ENCODE assay signal across 8 mouse cellular contexts in the genomic region with DNA sequence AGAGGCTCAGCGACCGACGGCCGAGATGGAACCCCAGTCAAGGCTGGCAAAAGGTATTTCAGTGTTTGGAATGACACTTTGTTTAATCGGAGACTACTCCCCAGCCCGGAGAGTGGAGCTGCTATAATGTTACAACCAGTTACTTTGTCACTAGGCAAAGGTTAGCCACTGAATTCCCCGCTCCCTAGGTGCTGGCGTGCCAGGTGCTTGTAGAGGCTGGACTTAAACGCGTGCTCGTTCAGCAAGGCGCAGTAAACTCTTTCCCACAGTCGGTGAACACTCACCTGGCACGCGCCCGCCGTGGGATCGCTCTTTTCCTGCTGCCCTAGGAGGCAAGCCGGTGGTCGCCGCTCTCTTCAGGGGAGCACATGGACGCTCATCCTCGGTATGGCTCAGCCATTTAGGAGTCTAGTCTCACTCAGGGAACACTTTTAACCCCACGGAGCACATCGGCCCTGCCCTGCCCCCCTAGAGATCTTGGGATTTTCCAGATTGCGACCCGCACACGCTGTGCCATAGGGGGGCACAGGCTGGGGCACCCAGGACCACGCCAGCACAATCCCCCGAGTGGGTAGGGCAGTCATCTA. TPM values are rescaled to one million over a fixed set of nuclear protein-coding genes. Genes with fewer than 3 reads are reported as not detected.
A peak's percentile ranks its signal among the peaks of the same experiment; 100 is the strongest.
DNase-seq lines count a peak whose midpoint lies in the region; ATAC-seq and TF ChIP-seq lines count a peak whose summit lies in the region.

No protein-coding gene starts in this region.

- peaks cover 3% of the 10 kb centered on the region; the same call in 1 of the 2 replicates for H3K36me3 ChIP-seq in heart, adult 2 months (ENCODE audit: control insufficient read depth, insufficient read depth, low read length)
- peaks cover 7% of the 10 kb centered on the region; the same call in 1 of the 2 replicates for H3K36me3 ChIP-seq in ES-E14 (ENCODE audit: control insufficient read depth, insufficient read depth, low read length, poor library complexity, severe bottlenecking)
- H3K36me3 ChIP-seq in heart, postnatal 0 days (replicated peaks; ENCODE audit: control insufficient read depth, insufficient read depth, low read length): no peaks in the 10 kb centered on the region
- H3K36me3 ChIP-seq in liver, embryonic 11.5 days (ENCODE audit: control insufficient read depth, insufficient read depth, low read length): peaks cover 2% of the 10 kb centered on the region; the same call in 1 of the 2 replicates
- H3K36me3 ChIP-seq in stomach, postnatal 0 days (ENCODE audit: control insufficient read depth, insufficient read depth, low read length): no peaks in the 10 kb centered on the region

- no peaks in the 10 kb centered on the region for H3K27me3 ChIP-seq in heart, adult 2 months (ENCODE audit: control insufficient read depth, insufficient read depth, low read length)
- no peaks in the 10 kb centered on the region for H3K27me3 ChIP-seq in heart, postnatal 0 days (ENCODE audit: control insufficient read depth, insufficient read depth, low read length)
- no peaks in the 10 kb centered on the region for H3K27me3 ChIP-seq in liver, embryonic 11.5 days (replicated peaks; ENCODE audit: control insufficient read depth, insufficient read depth, low read length)
- H3K27me3 ChIP-seq in stomach, postnatal 0 days (ENCODE audit: control insufficient read depth, insufficient read depth, low read length): no peaks in the 10 kb centered on the region

- H3K4me1 ChIP-seq in heart, adult 2 months (ENCODE audit: control insufficient read depth, insufficient read depth, low read length): peaks cover 26% of the 10 kb centered on the region
- H3K4me1 ChIP-seq in ES-E14 (ENCODE audit: control insufficient read depth in 2 of 2, insufficient read depth in 2 of 2, low read length in 2 of 2, poor library complexity in 1 of 2): peaks cover 5 to 19% of the 10 kb centered on the region in 2 experiments; a peak in 2 of 4 replicates
- H3K4me1 ChIP-seq in heart, postnatal 0 days (ENCODE audit: control insufficient read depth, insufficient read depth): peaks cover 35% of the 10 kb centered on the region
- peaks cover 56% of the 10 kb centered on the region for H3K4me1 ChIP-seq in liver, embryonic 11.5 days (replicated peaks; ENCODE audit: control insufficient read depth, insufficient read depth, low read length)
- H3K4me1 ChIP-seq in stomach, postnatal 0 days (replicated peaks; ENCODE audit: control insufficient read depth, insufficient read depth): peaks cover 12% of the 10 kb centered on the region

- no peak for TF ChIP-seq EP300 in heart, adult 2 months (IDR thresholded peaks at IDR 0.05; ENCODE audit: insufficient read depth, low read depth, low read length)
- TF ChIP-seq EP300 in heart, postnatal 0 days (IDR thresholded peaks at IDR 0.05; ENCODE audit: low read depth): no peak
- TF ChIP-seq EP300 in stomach, postnatal 0 days (optimal IDR thresholded peaks at IDR 0.05): no peak

- H3K4me3 ChIP-seq in heart, adult 2 months: peak overlapping the region; percentile 86
- peak overlapping the region; percentile 85 to 99 for H3K4me3 ChIP-seq in ES-E14 (ENCODE audit: insufficient read depth in 1 of 2, low read depth in 1 of 2, low read length in 2 of 2, poor library complexity in 1 of 2, severe bottlenecking in 1 of 2)
- H3K4me3 ChIP-seq in heart, postnatal 0 days (ENCODE audit: low read depth, low read length): peak overlapping the region; percentile 80
- peak overlapping the region; percentile 77 for H3K4me3 ChIP-seq in liver, embryonic 11.5 days (ENCODE audit: low read depth, low read length)
- H3K4me3 ChIP-seq in stomach, postnatal 0 days (ENCODE audit: low read depth, low read length): peak overlapping the region; percentile 90

- in situ Hi-C loops in ES-E14 (cut with MboI; ENCODE audit: low sequenced_read_pairs in 2 of 2, unreplicated experiment in 2 of 2): no loop called here

- peak overlapping the region; percentile 72 for H3K27ac ChIP-seq in heart, adult 2 months
- no peak overlapping the region; the same call in 1 of the 2 replicates for H3K27ac ChIP-seq in ES-E14 (ENCODE audit: insufficient read depth, low read depth, low read length, poor library complexity, severe bottlenecking)
- H3K27ac ChIP-seq in heart, postnatal 0 days (ENCODE audit: low read depth): peak overlapping the region; percentile 56
- no peak overlapping the region for H3K27ac ChIP-seq in liver, embryonic 11.5 days (ENCODE audit: low read depth, low read length)
- peak overlapping the region; percentile 53; the same call in 1 of the 2 replicates for H3K27ac ChIP-seq in stomach, postnatal 0 days (replicated peaks)

- intact Hi-C loops in heart, adult 2 months (cut with DNase I): loop anchor here (2.0 to 10.0 kb wide), 3 partner anchors 17 to 476 kb away; a partner anchor contains a TSS

- no peak for TF ChIP-seq POLR2A in heart, adult 2 months (IDR thresholded peaks at IDR 0.05; ENCODE audit: insufficient read depth, low read depth, low read length)

- peak overlapping the region; percentile 87 for H3K4me2 ChIP-seq in heart, postnatal 0 days (ENCODE audit: low read depth, low read length)
- peak overlapping the region; percentile 77 for H3K4me2 ChIP-seq in liver, embryonic 11.5 days
- peak overlapping the region; percentile 88 for H3K4me2 ChIP-seq in stomach, postnatal 0 days (replicated peaks; ENCODE audit: low read depth)

- H3K9me3 ChIP-seq in ES-E14 (ENCODE audit: control insufficient read depth, insufficient read depth, low read depth, low read length): no peaks in the 10 kb centered on the region
- no peaks in the 10 kb centered on the region for H3K9me3 ChIP-seq in heart, postnatal 0 days (replicated peaks; ENCODE audit: control insufficient read depth, low read length)
- H3K9me3 ChIP-seq in liver, embryonic 11.5 days (ENCODE audit: control insufficient read depth, low read length): no peaks in the 10 kb centered on the region
- no peaks in the 10 kb centered on the region for H3K9me3 ChIP-seq in stomach, postnatal 0 days (ENCODE audit: control insufficient read depth, low read length)

- 1% methylated on average over 30 of the region's 30 CpGs for WGBS in heart, adult 2 months
- 2% methylated on average over 30 of the region's 30 CpGs for WGBS in heart, postnatal 0 days
- WGBS in liver, embryonic 11.5 days: 3% methylated on average over 30 of the region's 30 CpGs
- under 1% methylated on average over 30 of the region's 30 CpGs for WGBS in stomach, postnatal 0 days

- no peak for DNase-seq in heart, adult 2 months
- no peak for DNase-seq in heart, adult 8-10 months (ENCODE audit: low spot score)
- DNase-seq in ES-E14 (ENCODE audit: low read depth, low spot score): no peak
- no peak for DNase-seq in heart, postnatal 0 days (ENCODE audit: low spot score)
- no peak for DNase-seq in liver, embryonic 11.5 days (ENCODE audit: low spot score)
- no peak for DNase-seq in stomach, postnatal 0 days (ENCODE audit: low spot score)
- no peak for DNase-seq in layer of hippocampus, postnatal 36 days
- no peak for DNase-seq in urinary bladder, postnatal 36 days (ENCODE audit: low spot score in 2 of 2)

- TF ChIP-seq CTCF in heart, adult 2 months (IDR thresholded peaks at IDR 0.05): no peak
- no peak for TF ChIP-seq CTCF in heart, postnatal 0 days (IDR thresholded peaks at IDR 0.05; ENCODE audit: low read depth)
- peak; percentile 17; the same call in 1 of the 2 replicates for TF ChIP-seq CTCF in stomach, postnatal 0 days (IDR thresholded peaks at IDR 0.05; ENCODE audit: low read depth)

- ATAC-seq in heart, postnatal 0 days (ENCODE audit: insufficient read depth, low read depth): no peak; the same call in 1 of the 2 replicates
- ATAC-seq in liver, embryonic 11.5 days (replicated peaks; ENCODE audit: low FRiP score): no peak; the same call in 1 of the 2 replicates
- peak; percentile 0; the same call in 1 of the 2 replicates for ATAC-seq in stomach, postnatal 0 days (ENCODE audit: low FRiP score, low TSS enrichment)

- H3K9ac ChIP-seq in heart, adult 2 months (ENCODE audit: low read depth, low read length): peak overlapping the region; percentile 77
- peak overlapping the region; percentile 76 for H3K9ac ChIP-seq in ES-E14 (ENCODE audit: insufficient read depth, low read depth, low read length, poor library complexity, severe bottlenecking)
- H3K9ac ChIP-seq in heart, postnatal 0 days (replicated peaks; ENCODE audit: low read depth, low read length): peak overlapping the region; percentile 27; the same call in 1 of the 2 replicates
- H3K9ac ChIP-seq in liver, embryonic 11.5 days (ENCODE audit: low read depth, low read length): peak overlapping the region; percentile 68
- H3K9ac ChIP-seq in stomach, postnatal 0 days (ENCODE audit: low read length): peak overlapping the region; percentile 52

- peaks cover 3% of the 10 kb centered on the region; the same call in 1 of the 2 replicates for H3K79me2 ChIP-seq in heart, adult 2 months (replicated peaks; ENCODE audit: control insufficient read depth, insufficient read depth, low read length)

RNA-seq across cellular contexts. Expression of a gene that starts 0.5 kb away (rescaled TPM):
- 10 to 100 TPM; 71.1 to 79.3 TPM for total RNA-seq in heart, adult 2 months (2021)
- polyA plus RNA-seq in heart, adult 2 months (2012; rRNA removed): 56.5 and 56.7 TPM in 2 replicates
- 10 to 100 TPM; 74.6 to 80.8 (median 77.0) TPM for total RNA-seq in heart, adult 8-10 months (2022)
- 26.9 and 30.3 TPM in 2 replicates for total RNA-seq in ES-E14 (2012; rRNA removed)
- 32.6 and 35.7 TPM in 2 replicates for total RNA-seq in heart, postnatal 0 days (2014; rRNA removed; ENCODE audit: low replicate concordance)
- 48.3 and 48.6 TPM in 2 replicates for polyA plus RNA-seq in heart, postnatal 0 days (2015; fragmentation: Nextera tagmentation; extraction: Ambion mirVana)
- polyA plus RNA-seq in liver, embryonic 11.5 days (2014; fragmentation: Nextera tagmentation; extraction: Ambion mirVana): 132 and 136 TPM in 2 replicates
- polyA plus RNA-seq in stomach, postnatal 0 days (2015; fragmentation: Nextera tagmentation; extraction: Ambion mirVana): 105 and 108 TPM in 2 replicates
- total RNA-seq in layer of hippocampus, postnatal 36 days (2021): 10 to 100 TPM; 12.4 to 14.8 TPM

RNA-seq across cellular contexts. Expression of a gene that starts 16.8 kb away (rescaled TPM):
- total RNA-seq in heart, adult 2 months (2021): 10 to 100 TPM; 11.4 to 13.4 TPM
- polyA plus RNA-seq in heart, adult 2 months (2012; rRNA removed): 15.6 and 20.0 TPM in 2 replicates
- 10 to 100 TPM in 2 of 4 experiments, 1 to 10 TPM in 2; 8.6 to 15.0 (median 11.0) TPM for total RNA-seq in heart, adult 8-10 months (2022)
- total RNA-seq in ES-E14 (2012; rRNA removed): 11.0 and 14.6 TPM in 2 replicates
- 25.2 and 32.1 TPM in 2 replicates for total RNA-seq in heart, postnatal 0 days (2014; rRNA removed; ENCODE audit: low replicate concordance)
- polyA plus RNA-seq in heart, postnatal 0 days (2015; fragmentation: Nextera tagmentation; extraction: Ambion mirVana): 11.2 and 13.1 TPM in 2 replicates
- polyA plus RNA-seq in liver, embryonic 11.5 days (2014; fragmentation: Nextera tagmentation; extraction: Ambion mirVana): 11.2 and 13.3 TPM in 2 replicates
- polyA plus RNA-seq in stomach, postnatal 0 days (2015; fragmentation: Nextera tagmentation; extraction: Ambion mirVana): 6.7 and 8.3 TPM in 2 replicates
- total RNA-seq in layer of hippocampus, postnatal 36 days (2021): 10 to 100 TPM; 11.3 to 12.3 TPM

RNA-seq across cellular contexts. Expression of a gene that starts 52.3 kb away (rescaled TPM):
- total RNA-seq in heart, adult 2 months (2021): 10 to 100 TPM; 28.3 to 31.4 TPM
- 59.6 and 66.7 TPM in 2 replicates for polyA plus RNA-seq in heart, adult 2 months (2012; rRNA removed)
- 10 to 100 TPM; 29.8 to 35.3 (median 31.1) TPM for total RNA-seq in heart, adult 8-10 months (2022)
- total RNA-seq in ES-E14 (2012; rRNA removed): 42.6 and 50.0 TPM in 2 replicates
- 45.2 and 54.8 TPM in 2 replicates for total RNA-seq in heart, postnatal 0 days (2014; rRNA removed; ENCODE audit: low replicate concordance)
- polyA plus RNA-seq in heart, postnatal 0 days (2015; fragmentation: Nextera tagmentation; extraction: Ambion mirVana): 56.2 and 58.6 TPM in 2 replicates
- polyA plus RNA-seq in liver, embryonic 11.5 days (2014; fragmentation: Nextera tagmentation; extraction: Ambion mirVana): 63.8 and 64.1 TPM in 2 replicates
- polyA plus RNA-seq in stomach, postnatal 0 days (2015; fragmentation: Nextera tagmentation; extraction: Ambion mirVana): 39.8 and 42.1 TPM in 2 replicates
- total RNA-seq in layer of hippocampus, postnatal 36 days (2021): 10 to 100 TPM; 28.1 to 28.4 TPM

Comparison
In these comparisons a context has a peak if more than half of its experiments do, and no peak if none do; other contexts are left out.
1. H3K27ac ChIP-seq: peak in heart, adult 2 months (single experiment), heart, postnatal 0 days (single experiment) and stomach, postnatal 0 days (single experiment); none in ES-E14 (single experiment) and liver, embryonic 11.5 days (single experiment).
2. H3K9ac ChIP-seq: peak in every context shown above with its lines; median percentile 77 in heart, adult 2 months; 76 in ES-E14; 68 in liver, embryonic 11.5 days; 52 in stomach, postnatal 0 days; 27 in heart, postnatal 0 days.
3. Peak in every context shown above with its lines, with median percentiles within 50 percentile points of each other: H3K4me3 ChIP-seq and H3K4me2 ChIP-seq.